Mouse (Mus musculus) myocyte (in vitro differentiated cells): ENCODE results near the gene Ppp1r21.

Experiments used
- E2F4 ChIP-seq: IDR thresholded peaks from one replicate; pipeline ENCODE4 v1.6.1; 2011; ENCODE audit warnings: mild to moderate bottlenecking, control low read depth, moderate library complexity; ENCODE audit not compliant: insufficient read depth
- MAX ChIP-seq: IDR thresholded peaks from one replicate; pipeline ENCODE4 v1.6.1; 2011; ENCODE audit warnings: low read depth, mild to moderate bottlenecking, control low read depth
- POLR2A ChIP-seq: IDR thresholded peaks from one replicate; pipeline ENCODE4 v1.6.1; 2011; ENCODE audit warnings: low read depth, mild to moderate bottlenecking, control low read depth, moderate library complexity; ENCODE audit not compliant: insufficient read length
- REST ChIP-seq: IDR thresholded peaks from one replicate; pipeline ENCODE4 v1.6.1; 2011; ENCODE audit warnings: mild to moderate bottlenecking, control low read depth, moderate library complexity; ENCODE audit not compliant: insufficient read depth, insufficient read length
- TCF12 ChIP-seq: IDR thresholded peaks from one replicate; pipeline ENCODE4 v1.6.1; 2011; ENCODE audit warnings: mild to moderate bottlenecking, control low read depth; ENCODE audit not compliant: poor library complexity, insufficient read depth, severe bottlenecking
- TCF3 ChIP-seq: IDR thresholded peaks from one replicate; pipeline ENCODE4 v1.6.1; 2011; ENCODE audit warnings: low read depth, control low read depth; ENCODE audit not compliant: insufficient read length
- USF1 ChIP-seq: IDR thresholded peaks from one replicate; pipeline ENCODE4 v1.6.1; 2011; ENCODE audit warnings: low read depth, mild to moderate bottlenecking, control low read depth, moderate library complexity

GRCm38 (mm10) chr17:88598056-88598420 is 68.1 kb downstream of the Ppp1r21 start:
- TF ChIP-seq MAX: no peak
- no peak for TF ChIP-seq REST
- no peak for TF ChIP-seq TCF3
- TF ChIP-seq POLR2A: no peak
- no peak for TF ChIP-seq E2F4
- TF ChIP-seq TCF12: no peak
- TF ChIP-seq USF1: no peak
